Mouse (Mus musculus) urinary bladder, postnatal 25 days (tissue): Measurements from ENCODE around the gene Phf14.
"Not testable (repeated sequence)": the region's sequence is repeated elsewhere in the genome, so short reads cannot be mapped to it uniquely, and the experiment has no call there.

Experiments used
- DNase-seq: peaks from one replicate; pipeline ENCODE4 v3.0.0; 2022; ENCODE audit warnings: low spot score

Phf14 gene

GRCm38 (mm10) chr6:11907269-11908032, at the start of gene Phf14, which contains the start of gene Ndufa4:
TSS of gene Phf14 (plus strand) at chr6:11907809.
TSS of gene Ndufa4 (minus strand) at chr6:11907497.
- DNase-seq = peak; percentile 89

GRCm38 (mm10) chr6:11875364-11875763, 32.2 kb upstream of the Phf14 start:
- DNase-seq = not testable (repeated sequence)

DNA sequence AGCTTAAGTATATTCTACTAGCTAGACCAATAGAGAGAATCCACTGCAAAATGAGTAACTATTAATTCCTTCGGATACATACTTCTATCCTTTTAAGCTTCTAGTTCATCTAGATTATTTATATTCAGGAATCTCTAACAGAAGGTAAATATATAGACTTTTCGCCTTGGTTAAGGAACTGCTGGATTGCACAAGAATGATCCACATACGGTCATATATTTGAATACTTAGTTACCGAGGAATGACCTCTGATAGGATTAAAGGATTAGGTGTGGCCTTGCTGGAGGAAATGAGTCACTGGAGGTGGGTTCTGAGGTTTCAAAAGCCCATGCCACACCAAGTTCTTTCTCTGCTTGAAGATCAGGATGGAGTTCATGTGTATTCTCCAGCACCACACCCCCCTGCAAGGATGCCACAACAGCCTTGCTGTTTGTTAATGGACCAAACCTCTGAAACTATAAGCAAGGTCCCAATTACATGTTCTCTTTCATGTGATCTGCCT, 6.7 kb upstream of the Phf14 start:
- no peak for DNase-seq

DNA sequence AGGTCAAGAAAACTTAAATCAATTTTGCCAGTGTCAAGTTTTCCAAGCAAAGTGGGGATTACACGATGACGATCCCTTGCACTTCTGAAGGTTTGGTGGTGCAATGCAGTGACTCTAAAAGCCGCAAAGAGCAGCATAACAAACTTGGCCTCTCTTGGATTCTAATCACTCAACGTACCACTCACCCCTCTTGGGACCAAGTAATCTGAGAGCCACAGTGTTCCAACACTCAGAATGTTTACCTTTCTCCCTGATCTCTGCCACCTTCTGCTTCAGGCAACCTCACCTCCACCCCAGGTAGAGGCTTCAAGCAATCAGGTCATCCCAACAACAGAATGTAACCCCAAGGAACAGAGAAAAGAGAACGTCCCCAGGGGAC, 730 bp upstream of the Phf14 start:
- no peak for DNase-seq

DNA sequence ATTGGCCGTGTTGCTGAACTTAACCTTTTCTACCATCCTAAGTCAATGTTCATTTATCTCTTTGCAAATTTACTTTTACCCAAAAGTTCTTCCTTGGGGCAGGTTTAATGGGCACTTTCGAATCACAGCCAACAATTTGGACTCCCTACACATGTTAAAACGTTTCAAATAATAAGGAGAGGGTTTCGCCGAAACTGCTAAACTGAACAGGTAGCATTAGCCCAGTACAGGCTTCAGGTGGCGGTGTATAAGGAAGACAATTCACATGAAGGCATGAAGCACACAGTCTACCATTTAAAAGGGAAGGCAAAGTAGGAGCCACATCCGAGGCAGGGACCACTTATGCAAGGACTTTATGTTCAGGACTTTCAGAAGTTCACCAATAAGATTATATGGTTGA, 561 bp downstream of the Phf14 start:
- DNase-seq = no peak

DNA sequence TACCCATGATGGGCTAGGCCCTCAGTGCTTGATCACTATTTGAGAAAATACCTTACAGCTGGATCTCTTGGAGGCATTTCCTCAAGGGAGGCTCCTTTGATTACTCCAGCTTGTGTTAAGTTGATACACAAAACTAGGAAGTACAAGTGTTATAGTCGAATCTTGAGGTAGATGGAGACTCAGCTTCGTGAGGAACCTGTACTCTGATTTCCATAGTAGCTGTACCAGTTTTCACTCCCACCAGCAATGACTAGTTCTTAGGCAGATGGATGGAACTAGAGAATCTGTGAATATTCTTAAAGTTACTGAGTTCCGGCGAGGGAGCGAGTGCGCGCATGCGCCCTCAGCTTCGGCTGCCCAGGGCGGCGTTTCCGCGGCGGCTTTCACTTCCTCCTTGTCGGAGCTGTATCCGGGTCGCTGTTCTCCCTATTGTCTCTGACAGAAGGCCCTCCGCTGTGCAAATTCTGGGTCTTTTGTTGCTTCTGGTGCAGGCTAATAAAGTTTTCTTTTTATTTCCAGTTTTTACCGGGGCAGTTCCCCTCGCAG, 18.0 kb downstream of the Phf14 start:
- DNase-seq = peak; percentile 75

DNA sequence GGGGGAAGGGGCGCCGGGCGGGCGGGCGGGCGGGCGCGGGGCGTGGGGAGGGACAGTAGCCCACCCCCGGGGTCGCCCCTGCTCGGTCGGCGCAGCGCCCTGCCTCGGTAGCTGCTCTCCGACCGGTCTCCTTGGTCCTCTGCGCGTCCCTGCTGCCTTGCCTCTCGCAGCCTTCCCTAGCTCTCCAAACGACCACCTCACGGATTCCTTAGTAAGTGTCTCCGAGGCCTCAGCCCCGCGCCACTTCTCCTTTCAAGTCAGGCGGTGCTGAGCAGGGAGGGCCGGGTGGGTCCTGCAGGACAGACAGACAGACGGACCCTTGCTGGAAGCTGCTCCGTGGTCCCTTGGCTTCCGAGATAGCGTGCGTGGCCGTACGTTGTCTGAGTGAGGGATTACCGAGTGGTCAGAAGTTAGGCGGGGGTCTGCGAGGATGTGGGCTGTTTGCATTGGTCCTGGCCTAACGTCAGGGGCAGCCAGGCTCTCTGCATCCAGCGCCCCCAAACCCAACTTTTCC, 18.5 kb downstream of the Phf14 start:
- DNase-seq = peak; percentile 20

GRCm38 (mm10) chr6:11927485-11927884, 19.9 kb downstream of the Phf14 start:
- no peak for DNase-seq

DNA sequence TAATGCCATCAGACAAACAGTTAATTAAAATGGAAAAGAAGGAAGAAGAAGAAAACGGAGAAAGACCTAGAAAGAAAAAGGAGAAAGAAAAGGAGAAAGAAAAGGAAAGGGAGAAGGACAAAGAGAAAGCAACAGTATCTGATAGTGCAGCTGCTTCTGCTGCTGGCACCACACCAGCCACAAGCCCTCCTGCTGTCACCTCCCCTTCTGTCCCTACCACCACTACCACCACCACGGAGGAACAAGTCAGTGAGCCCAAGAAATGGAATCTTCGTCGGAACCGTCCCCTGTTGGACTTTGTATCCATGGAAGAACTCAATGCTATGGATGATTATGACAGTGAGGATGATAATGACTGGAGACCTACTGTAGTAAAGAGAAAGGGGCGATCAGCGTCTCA, 25.8 kb downstream of the Phf14 start:
- DNase-seq = no peak

DNA sequence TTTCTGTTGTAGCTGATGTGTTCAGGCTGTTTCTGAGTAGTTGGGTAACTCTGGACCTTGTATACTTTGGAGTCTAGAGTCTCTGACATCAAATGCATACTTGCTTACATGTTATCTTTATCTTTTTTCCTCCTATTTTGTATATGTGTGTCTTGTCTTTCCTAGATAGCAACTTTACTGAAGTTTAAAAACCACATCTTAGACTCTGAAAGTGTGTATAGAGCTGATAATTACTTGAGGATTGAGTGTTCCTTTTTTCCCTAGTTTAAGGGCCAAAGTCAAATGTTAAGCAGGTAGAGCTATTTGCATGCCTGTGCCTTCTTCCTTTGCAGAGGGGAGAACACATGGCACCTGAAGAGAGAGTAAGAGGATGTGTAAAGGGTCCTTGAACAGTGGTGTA, 33.3 kb downstream of the Phf14 start:
- DNase-seq = no peak

DNA sequence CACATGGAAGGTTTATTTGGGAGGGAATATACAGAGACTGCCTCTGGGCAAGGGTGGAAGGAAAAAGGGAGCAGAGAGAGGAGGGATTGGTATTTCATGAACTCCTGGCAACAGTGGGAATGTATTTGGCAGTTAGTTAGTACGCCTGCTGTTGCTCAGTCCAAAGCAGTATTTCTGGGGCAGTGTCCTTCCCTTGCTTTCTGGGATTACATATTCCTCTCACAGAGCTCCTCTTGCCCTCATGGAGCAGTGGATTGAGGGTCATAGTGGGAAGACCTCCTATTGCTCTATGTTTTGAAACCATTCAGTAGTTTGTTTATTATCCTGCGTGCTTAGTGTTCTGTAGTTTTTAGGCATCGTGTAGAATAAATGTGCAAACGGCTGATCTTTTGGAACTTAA, 34.5 kb downstream of the Phf14 start:
- DNase-seq = no peak

GRCm38 (mm10) chr6:11948100-11948499, 40.5 kb downstream of the Phf14 start:
- no peak for DNase-seq

GRCm38 (mm10) chr6:11960172-11960571, 52.6 kb downstream of the Phf14 start:
- DNase-seq = no peak

DNA sequence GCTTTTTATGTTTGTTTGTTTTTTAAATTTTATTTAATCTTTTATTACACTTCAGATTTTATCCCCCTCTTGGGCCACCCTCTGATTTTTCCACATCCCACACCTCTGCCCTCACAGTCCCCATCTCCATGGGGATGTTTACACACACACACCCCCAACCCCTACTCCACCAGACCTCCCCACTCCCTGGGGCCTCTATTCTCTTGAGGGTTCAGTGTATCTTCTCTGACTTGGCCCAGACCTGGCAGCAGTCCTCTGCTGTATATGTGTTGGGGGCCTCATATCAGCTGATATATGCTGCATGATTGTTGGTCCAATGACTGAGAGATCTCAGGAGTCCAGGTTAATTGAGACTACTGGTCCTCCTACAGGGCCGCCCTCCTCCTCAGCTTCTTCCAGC, 86.2 kb downstream of the Phf14 start:
- no peak for DNase-seq

DNA sequence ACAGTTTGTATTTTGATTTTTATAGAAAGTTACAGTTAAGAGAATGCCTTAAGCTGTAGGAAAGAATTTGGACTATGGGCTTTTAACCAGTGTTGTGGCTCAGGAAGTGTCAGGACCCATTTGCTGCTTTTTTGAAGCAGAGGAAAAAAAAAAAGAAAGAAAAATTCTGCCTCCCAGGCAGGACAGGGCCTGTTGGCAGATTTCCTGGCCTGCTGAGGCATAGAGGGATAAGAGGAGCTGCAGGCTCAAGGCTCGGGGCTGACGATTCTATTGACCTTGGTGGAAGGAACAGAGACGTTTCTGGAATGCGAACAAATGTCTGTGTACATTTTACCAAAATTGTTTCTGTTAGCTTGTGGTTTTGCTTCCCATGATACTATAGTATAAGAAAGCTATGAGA, 91.0 kb downstream of the Phf14 start:
- no peak for DNase-seq

- no peak for DNase-seq
Observed at GRCm38 (mm10) chr6:11999506-11999905, 91.9 kb downstream of the Phf14 start.

DNA sequence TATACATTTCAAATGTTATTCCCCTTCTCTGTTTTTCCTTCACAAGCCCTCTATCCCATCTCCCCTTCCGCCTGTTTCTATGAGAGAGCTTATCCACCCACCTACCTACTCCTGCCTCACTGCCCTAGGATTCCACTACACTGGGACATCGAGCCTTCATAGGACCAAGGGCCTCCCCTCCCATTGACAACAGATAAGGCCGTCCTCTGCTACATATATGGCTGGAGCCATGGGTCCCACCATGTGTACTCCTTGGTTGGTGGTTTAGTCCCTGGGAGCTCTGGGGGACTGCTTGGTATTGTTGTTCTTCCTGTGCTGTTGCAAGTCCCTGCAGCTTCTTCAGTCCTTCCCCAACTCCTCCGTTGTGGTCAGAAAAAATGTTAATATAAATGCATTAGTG, 97.8 kb downstream of the Phf14 start:
- no peak for DNase-seq

DNA sequence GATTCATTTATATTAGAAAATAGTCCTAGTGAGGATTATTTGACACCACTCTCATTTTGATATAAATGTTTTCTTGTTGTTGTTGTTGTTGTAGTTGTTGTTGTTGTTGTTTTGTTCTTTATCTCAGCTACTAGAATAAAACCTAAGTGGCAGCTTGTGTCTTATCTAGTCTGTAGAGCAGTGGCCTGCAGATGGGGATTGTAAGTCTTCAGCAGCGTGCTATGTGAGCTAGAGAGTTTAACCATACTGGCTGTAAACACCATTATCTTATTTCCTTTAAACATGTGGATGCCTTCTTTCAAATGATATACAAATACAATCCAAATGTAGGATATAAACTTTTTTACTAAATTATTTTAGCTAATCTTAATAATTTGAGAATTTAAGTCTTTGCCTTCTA, 98.4 kb downstream of the Phf14 start:
- DNase-seq = no peak

DNA sequence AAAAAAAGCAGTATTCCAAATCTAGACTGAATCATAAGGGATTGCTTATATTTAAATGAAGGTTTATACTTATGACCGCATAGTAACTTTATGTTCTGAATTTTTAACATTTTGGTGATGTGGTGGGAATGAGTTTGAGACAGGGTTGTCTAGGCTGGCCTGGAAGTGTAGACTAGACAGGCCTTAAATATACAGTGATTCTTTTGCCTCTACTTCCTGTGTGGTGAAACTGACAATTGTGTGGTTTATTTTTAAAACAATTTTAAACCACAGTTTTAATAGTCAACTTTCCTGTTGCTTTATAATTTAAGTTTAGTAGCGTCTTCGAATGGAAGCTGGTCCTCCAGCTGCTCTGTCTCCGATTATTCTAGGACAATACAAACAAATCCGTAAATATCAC, 104.5 kb downstream of the Phf14 start:
- DNase-seq = no peak

GRCm38 (mm10) chr6:12014035-12014434, 106.4 kb downstream of the Phf14 start:
- no peak for DNase-seq

DNA sequence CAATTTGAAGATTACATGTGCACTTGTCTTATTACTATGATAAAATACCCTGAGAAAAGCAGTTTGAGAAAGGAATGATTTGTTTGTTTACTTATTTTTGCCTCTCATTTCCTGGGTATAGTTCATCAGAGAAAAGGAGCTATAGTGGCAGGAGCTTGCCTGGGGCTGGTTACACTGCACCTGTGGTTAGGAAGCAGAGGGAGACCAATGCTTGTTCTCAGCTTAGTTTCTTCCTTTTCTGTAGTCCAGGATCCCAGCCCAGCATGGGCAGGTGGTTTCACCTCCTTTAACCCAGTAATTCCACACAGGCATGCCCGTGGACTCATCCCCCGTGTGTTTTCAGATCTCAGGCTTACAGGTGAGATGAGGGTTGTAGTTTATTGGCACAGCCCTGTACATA, 107.1 kb downstream of the Phf14 start:
- no peak for DNase-seq

- no peak for DNase-seq
Observed at GRCm38 (mm10) chr6:12019736-12020135, 112.1 kb downstream of the Phf14 start.

DNA sequence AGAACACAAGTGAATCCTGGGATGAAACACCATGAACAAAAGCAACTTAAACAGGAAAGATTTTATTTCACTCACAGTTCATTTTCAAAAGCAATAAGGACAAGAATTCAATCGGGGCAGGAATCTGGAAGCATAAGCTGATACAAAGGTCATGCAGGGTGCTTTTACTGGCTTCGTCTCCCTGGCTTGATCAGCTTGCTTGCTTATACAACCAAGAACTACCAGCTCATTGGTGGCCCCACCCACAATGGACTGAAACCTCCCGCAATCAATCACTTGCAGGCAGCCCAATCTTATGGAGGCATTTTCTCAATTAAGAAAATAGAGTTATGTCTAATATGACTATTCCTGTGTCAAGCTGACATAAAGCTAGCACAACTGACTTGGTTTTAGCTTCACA, 112.5 kb downstream of the Phf14 start:
- DNase-seq = no peak

GRCm38 (mm10) chr6:12020738-12021137, 113.1 kb downstream of the Phf14 start:
- DNase-seq = no peak
